Mouse (Mus musculus) liver, adult 2 months (tissue): ENCODE measurements around the gene Dusp28.

Source experiments
- CTCF ChIP-seq: fragments of 200-500 bp; IDR thresholded peaks from 2 replicates; pipeline ENCODE4 v1.5.1; 2011; ENCODE audit warnings: low read depth, low read length, control low read depth
- POLR2A ChIP-seq: fragments of 200-500 bp; IDR thresholded peaks from 2 replicates; pipeline ENCODE4 v1.6.1; 2011; ENCODE audit warnings: low read length, control low read depth; ENCODE audit not compliant: insufficient read depth; ENCODE audit errors: extremely low read depth

DNA sequence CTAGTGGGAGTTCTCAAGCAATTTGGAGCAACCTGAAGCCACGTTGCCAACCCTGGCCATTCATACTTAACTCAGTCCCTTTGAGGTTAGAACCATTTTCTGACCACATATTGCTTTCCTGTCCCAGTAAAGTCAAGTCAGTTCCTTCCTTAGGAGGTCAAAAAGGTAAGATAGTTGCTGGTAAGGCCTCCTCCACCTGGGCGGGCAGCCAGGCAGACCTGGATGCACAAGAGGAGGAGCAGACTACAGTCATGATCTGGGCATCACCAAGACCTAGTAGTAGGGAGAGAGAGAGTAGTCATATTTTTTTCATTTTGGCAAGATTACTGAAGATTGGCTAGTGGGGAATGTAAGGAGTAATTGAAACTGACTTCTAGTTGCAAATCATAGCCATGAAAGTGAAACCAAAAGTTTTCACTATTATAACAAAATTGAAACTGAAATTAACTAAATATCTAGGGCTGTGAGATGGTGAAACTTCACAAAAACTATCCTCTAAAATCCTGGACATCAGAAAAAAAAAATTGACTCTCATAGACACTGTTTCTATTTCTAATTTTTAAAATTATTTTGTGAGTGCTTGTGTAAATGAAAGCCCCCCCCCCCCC, 974 bp upstream of the Dusp28 start:
- TF ChIP-seq CTCF: no peak
- no peak for TF ChIP-seq POLR2A
